Mouse (Mus musculus) liver, embryonic 11.5 days (tissue): ENCODE results near the gene Twist1. TPM values are rescaled to one million over a fixed set of nuclear protein-coding genes. Genes with fewer than 3 reads are reported as not detected.

ENCODE experiments used
- ATAC-seq: fragments of 200-750 bp; cut with Nextera tagmentation; replicated peaks from 2 replicates; pipeline ENCODE4 v1.8.0; 2017; ENCODE audit warnings: moderate number of reproducible peaks, mild to moderate bottlenecking, moderate TSS enrichment, moderate library complexity; ENCODE audit not compliant: low FRiP score
- DNase-seq: peaks from one replicate; pipeline ENCODE4 v3.0.0-alpha.2; 2017; ENCODE audit warnings: low spot score
- H3K27ac ChIP-seq: fragments of 300-500 bp; sonication (generic); 2 replicates; pipeline ENCODE4 v1.5.1; 2014; ENCODE audit warnings: mild to moderate bottlenecking, low read depth, low read length, control low read depth
- H3K27me3 ChIP-seq: fragments of 300-500 bp; sonication (generic); replicated peaks from 2 replicates; pipeline ENCODE4 v1.6.1; 2014; ENCODE audit warnings: low read length, mixed read lengths; ENCODE audit not compliant: control insufficient read depth, insufficient read depth
- H3K36me3 ChIP-seq: fragments of 300-500 bp; sonication (generic); 2 replicates; pipeline ENCODE4 v1.6.1; 2014; ENCODE audit warnings: mild to moderate bottlenecking, low read length, moderate library complexity, mixed read lengths; ENCODE audit not compliant: control insufficient read depth, insufficient read depth
- H3K4me1 ChIP-seq: fragments of 300-500 bp; sonication (generic); replicated peaks from 2 replicates; pipeline ENCODE4 v1.6.1; 2014; ENCODE audit warnings: low read length, mixed read lengths; ENCODE audit not compliant: control insufficient read depth, insufficient read depth
- H3K4me2 ChIP-seq: fragments of 300-500 bp; sonication (generic); 2 replicates; pipeline ENCODE4 v1.6.1; 2014; ENCODE audit warnings: mild to moderate bottlenecking, control low read depth, moderate library complexity
- H3K4me3 ChIP-seq: fragments of 300-500 bp; sonication (generic); 2 replicates; pipeline ENCODE4 v1.5.1; 2014; ENCODE audit warnings: low read depth, low read length, control low read depth
- H3K9ac ChIP-seq: fragments of 300-500 bp; sonication (generic); 2 replicates; pipeline ENCODE4 v1.6.1; 2014; ENCODE audit warnings: low read depth, low read length, control low read depth
- H3K9me3 ChIP-seq: fragments of 300-500 bp; sonication (generic); 2 replicates; pipeline ENCODE4 v1.6.1; 2016; ENCODE audit warnings: low read length, inconsistent platforms, mixed read lengths; ENCODE audit not compliant: control insufficient read depth
- WGBS: fragments of 180-500 bp; shearing (Covaris S2); extraction: QIAGEN DNeasy Blood & Tissue Kit; methylation state at CpG from one replicate; pipeline ENCODE4 v1.1.7; 2014; 5-methylcytosine and 5-hydroxymethylcytosine counted together
- polyA plus RNA-seq: library from polyadenylated mRNA; unstranded; fragments of >200 nt; fragmentation: Nextera tagmentation; extraction: Ambion mirVana; gene quantifications from 2 replicates; pipeline ENCODE4 v1.2.1, GENCODE M21; 2014

Twist1 gene
- polyA plus RNA-seq, 1 experiment from 2014 or later, result 6.1 TPM

- Histone ChIP-seq H3K4me1 (no peaks in the 10 kb centered on the region; the same call in none of the 2 replicates), H3K27me3 (peaks cover 66% of the 10 kb centered on the region), H3K27ac (no peak overlapping the region), H3K4me3 (peak overlapping the region; percentile 50), H3K9ac (no peak overlapping the region), H3K36me3 (no peaks in the 10 kb centered on the region), H3K4me2 (peak overlapping the region; percentile 73), H3K9me3 (no peaks in the 10 kb centered on the region)
- DNase-seq (peak; percentile 43), ATAC-seq (peak; percentile 55)
- 2% methylated on average over 42 of the region's 43 CpGs for WGBS
These were observed 683 bp upstream of the Twist1 start for GRCm38 (mm10) chr12:33956576-33957399.

GRCm38 (mm10) chr12:33958241-33959194, 1.0 kb downstream of the Twist1 start:
- Histone ChIP-seq H3K9ac (peak overlapping the region; percentile 60), H3K4me2 (peak overlapping the region; percentile 73), H3K36me3 (no peaks in the 10 kb centered on the region), H3K27me3 (peaks cover 81% of the 10 kb centered on the region), H3K9me3 (no peaks in the 10 kb centered on the region), H3K27ac (peak overlapping the region; percentile 61), H3K4me1 (no peaks in the 10 kb centered on the region; the same call in none of the 2 replicates), H3K4me3 (peak overlapping the region; percentile 50)
- DNase-seq (peak; percentile 40), ATAC-seq (0 out of 2 replicates have a peak, but pooled peaks have one; percentile 34)
- under 1% methylated on average over 53 of the region's 56 CpGs for WGBS

GRCm38 (mm10) chr12:33959206-33959605, 1.7 kb downstream of the Twist1 start:
- Histone ChIP-seq H3K27me3 (peaks cover 83% of the 10 kb centered on the region), H3K4me1 (no peaks in the 10 kb centered on the region; the same call in none of the 2 replicates), H3K4me3 (peak overlapping the region; percentile 50), H3K9ac (no peak overlapping the region), H3K4me2 (peak overlapping the region; percentile 22; the same call in 1 of the 2 replicates), H3K9me3 (no peaks in the 10 kb centered on the region), H3K27ac (no peak overlapping the region), H3K36me3 (no peaks in the 10 kb centered on the region)
- DNase-seq, result no peak
- ATAC-seq, result no peak
- WGBS, result 11% methylated on average over 6 of the region's 6 CpGs

- 33% methylated on average over 3 of the region's 3 CpGs for WGBS
- no peak overlapping the region for H3K4me2 ChIP-seq
- H3K4me1 ChIP-seq, result no peaks in the 10 kb centered on the region; the same call in none of the 2 replicates
- peak overlapping the region; percentile 22; the same call in 1 of the 2 replicates for H3K4me3 ChIP-seq
- H3K36me3 ChIP-seq, result no peaks in the 10 kb centered on the region
- H3K27me3 ChIP-seq, result peaks cover 84% of the 10 kb centered on the region
- ATAC-seq, result no peak
- DNase-seq, result no peak
- no peak overlapping the region for H3K27ac ChIP-seq
- H3K9me3 ChIP-seq, result no peaks in the 10 kb centered on the region
- no peak overlapping the region for H3K9ac ChIP-seq
These were observed 2.4 kb downstream of the Twist1 start for GRCm38 (mm10) chr12:33959846-33960245.

- H3K36me3 ChIP-seq, result no peaks in the 10 kb centered on the region
- H3K27me3 ChIP-seq, result peaks cover 83% of the 10 kb centered on the region
- no peak overlapping the region for H3K4me3 ChIP-seq
- H3K9ac ChIP-seq, result no peak overlapping the region
- H3K9me3 ChIP-seq, result no peaks in the 10 kb centered on the region
- H3K4me2 ChIP-seq, result no peak overlapping the region; the same call in 1 of the 2 replicates
- ATAC-seq (no peak), DNase-seq (no peak)
- H3K27ac ChIP-seq, result no peak overlapping the region
- H3K4me1 ChIP-seq, result no peaks in the 10 kb centered on the region; the same call in none of the 2 replicates
- whole genome bisulfite sequencing, result 38% methylated on average over 5 of the region's 5 CpGs
These were observed 3.5 kb downstream of the Twist1 start for GRCm38 (mm10) chr12:33961013-33961412.

GRCm38 (mm10) chr12:33962118-33962772, 4.8 kb downstream of the Twist1 start:
- H3K9me3 ChIP-seq, result no peaks in the 10 kb centered on the region
- no peaks in the 10 kb centered on the region; the same call in 1 of the 2 replicates for H3K4me1 ChIP-seq
- peak overlapping the region; percentile 22; the same call in 1 of the 2 replicates for H3K4me2 ChIP-seq
- H3K36me3 ChIP-seq, result no peaks in the 10 kb centered on the region
- no peak overlapping the region for H3K4me3 ChIP-seq
- H3K9ac ChIP-seq, result no peak overlapping the region
- 22% methylated on average over 17 of the region's 17 CpGs for WGBS
- no peak for DNase-seq
- H3K27ac ChIP-seq, result no peak overlapping the region
- no peak for ATAC-seq
- peaks cover 82% of the 10 kb centered on the region for H3K27me3 ChIP-seq

- H3K4me3 ChIP-seq, result no peak overlapping the region
- H3K27ac ChIP-seq, result no peak overlapping the region
- H3K9me3 ChIP-seq, result no peaks in the 10 kb centered on the region
- no peak overlapping the region for H3K9ac ChIP-seq
- peaks cover 82% of the 10 kb centered on the region for H3K27me3 ChIP-seq
- 33% methylated on average over 9 of the region's 9 CpGs for WGBS
- no peak overlapping the region for H3K4me2 ChIP-seq
- ATAC-seq (no peak), DNase-seq (no peak)
- H3K4me1 ChIP-seq, result no peaks in the 10 kb centered on the region; the same call in 1 of the 2 replicates
- H3K36me3 ChIP-seq, result no peaks in the 10 kb centered on the region
These were observed 5.3 kb downstream of the Twist1 start for GRCm38 (mm10) chr12:33962773-33963130.
